Mouse (Mus musculus) G1E (cell line): ENCODE results near the gene Fam136a.

Source experiments
- CTCF ChIP-seq: IDR thresholded peaks from 2 replicates; pipeline ENCODE4 v1.5.1; 2012; ENCODE audit warnings: low read depth, low read length, inconsistent platforms, mixed read lengths
- GATA1 ChIP-seq: IDR thresholded peaks from 2 replicates; pipeline ENCODE4 v1.6.1; 2012; ENCODE audit warnings: borderline replicate concordance, low read length, inconsistent platforms, mixed read lengths
- POLR2AphosphoS5 ChIP-seq: IDR thresholded peaks from 2 replicates; pipeline ENCODE4 v1.6.1; 2012; ENCODE audit warnings: low read depth, low read length, inconsistent platforms; ENCODE audit not compliant: insufficient replicate concordance
- TAL1 ChIP-seq: conservative IDR thresholded peaks from 2 replicates; pipeline ENCODE4 v1.6.1; 2012; ENCODE audit warnings: low read depth, low read length, inconsistent platforms, mixed read lengths

- TF ChIP-seq CTCF (no peak), GATA1 (no peak), TAL1 (no peak), POLR2AphosphoS5 (no peak)
Observed at GRCm38 (mm10) chr6:86329943-86330342, 35.5 kb upstream of the Fam136a start.
